Mouse (Mus musculus): Measurements from ENCODE around the gene Atp1b1.

DNA sequence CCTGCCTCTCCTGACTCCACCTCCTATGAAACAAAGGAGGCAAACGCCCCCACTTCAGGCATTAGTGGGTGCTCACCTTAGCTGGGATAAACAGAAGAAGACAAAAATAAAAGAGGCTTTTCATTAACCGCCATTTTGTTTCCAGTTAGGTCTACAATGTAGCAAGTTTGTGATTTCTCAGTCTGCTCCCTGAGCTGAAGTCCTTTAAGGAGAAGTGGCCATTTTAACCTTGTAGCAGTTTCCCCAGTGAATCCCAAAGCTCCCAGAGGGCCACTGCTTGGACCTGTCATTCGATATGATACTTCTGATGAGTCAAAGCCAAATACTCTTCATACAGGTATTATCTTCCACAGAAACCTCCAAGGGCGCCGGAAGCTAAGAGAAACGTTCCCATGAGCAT, 10.6 kb downstream of the Atp1b1 start:
- TF ChIP-seq CTCF (IDR thresholded peaks at IDR 0.05; ENCODE audit: extremely low read depth, insufficient read depth, low read length) (no peak), POLR2A (IDR thresholded peaks at IDR 0.05; ENCODE audit: extremely low read depth, insufficient read depth, low read length) (no peak)

Data from cortical plate, adult 2 months (tissue).